Mouse (Mus musculus): ENCODE measurements at regions not wholly inside any gene's neighbourhood (a gene's known extent, or its start where the extent isn't known, plus 50 kb on each side); places are given as distances from the start of the nearest gene placed in this dataset.

DNA sequence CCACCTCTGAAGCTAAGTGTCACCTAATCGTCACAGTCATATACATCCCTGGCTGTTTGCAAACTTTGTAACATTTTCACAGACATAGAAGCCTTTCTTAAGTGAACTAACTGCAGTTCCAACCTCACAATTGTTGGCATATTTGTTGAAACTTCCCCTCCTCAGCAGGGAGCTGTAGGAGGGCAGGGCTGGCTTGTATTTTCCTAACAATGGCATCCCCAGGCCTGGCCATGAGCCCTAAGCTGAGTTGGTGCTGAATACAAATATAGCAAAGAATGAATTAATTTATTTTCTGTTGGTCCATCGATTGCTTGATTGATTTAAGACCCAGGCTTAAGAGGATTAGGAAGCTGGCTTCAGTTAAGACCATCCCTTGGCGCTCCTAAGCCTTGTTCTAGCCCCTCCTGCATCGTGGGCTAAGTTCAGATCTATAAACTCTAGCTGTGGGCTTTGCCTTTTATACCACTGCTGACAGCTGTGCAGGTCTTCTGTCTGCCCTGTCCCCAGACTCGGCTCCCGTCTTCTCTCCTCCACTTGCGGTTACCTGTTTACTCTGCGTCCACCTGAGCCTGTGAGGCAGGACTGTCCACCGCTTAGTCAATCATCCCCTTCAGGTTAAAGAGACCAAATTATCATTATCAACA, 269.8 kb downstream of the Hlx start:
- ATAC-seq (ENCODE audit: low TSS enrichment): no peak

DNA sequence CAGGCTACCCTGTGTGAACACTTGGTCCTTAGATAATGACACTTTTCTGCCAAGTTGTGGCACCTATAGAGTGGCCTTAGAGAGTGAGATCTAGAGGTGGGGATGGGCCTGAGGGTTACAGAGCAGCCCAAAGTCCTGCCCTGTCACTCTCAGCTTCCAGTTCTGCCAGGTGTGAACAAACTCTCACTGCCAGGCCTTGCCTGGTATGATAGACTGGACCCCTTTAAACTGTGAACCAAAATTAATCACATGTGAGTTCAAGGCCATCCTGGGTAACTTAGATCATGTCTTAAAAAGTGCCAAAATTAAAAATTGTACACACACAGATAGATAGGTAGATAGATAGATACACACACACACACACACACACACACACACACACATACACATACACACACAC, 271.0 kb downstream of the Hlx start:
- no peak for ATAC-seq (ENCODE audit: low TSS enrichment)

DNA sequence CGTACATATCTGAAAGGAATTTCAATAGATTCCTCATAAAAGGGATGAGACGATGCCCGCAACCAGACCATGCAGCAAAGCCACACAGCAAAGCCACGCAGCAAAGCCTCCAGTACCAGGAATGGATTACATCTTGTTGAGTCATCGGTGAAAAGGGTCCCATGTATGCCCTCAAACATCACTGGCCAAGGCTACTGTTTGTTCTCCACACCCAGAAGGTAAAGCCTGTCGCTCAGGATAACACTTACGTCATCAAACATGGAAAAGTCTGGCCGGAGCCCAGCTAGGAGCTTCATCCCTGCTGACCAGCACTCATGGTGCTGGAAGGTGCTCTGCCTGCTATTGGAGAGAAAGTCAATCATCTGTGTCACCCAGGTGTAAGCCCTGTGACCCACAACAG, 275.7 kb downstream of the Hlx start:
- no peak for ATAC-seq (ENCODE audit: low TSS enrichment)

GRCm38 (mm10) chr1:184454381-184454780, 278.0 kb downstream of the Hlx start:
- ATAC-seq (ENCODE audit: low TSS enrichment): no peak

DNA sequence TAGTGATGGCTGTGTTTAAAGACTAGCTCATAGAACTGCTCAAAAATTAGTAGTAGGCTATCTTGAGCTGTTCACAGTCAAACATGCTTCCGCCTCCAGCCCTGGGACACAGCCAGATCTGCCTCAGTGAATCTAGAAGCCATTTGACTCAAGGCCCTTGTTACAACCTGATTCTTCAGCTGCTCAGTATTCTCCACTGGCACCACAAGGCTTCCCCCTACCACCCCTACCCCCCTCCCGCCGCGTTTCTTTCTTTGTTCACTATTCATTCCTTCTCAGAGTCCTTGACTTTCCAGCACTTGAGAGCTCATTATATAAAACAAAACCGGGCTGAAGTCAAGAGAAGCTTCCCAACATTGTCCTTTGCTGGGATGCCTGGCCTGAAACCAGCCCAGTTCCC, 278.7 kb downstream of the Hlx start:
- ATAC-seq (ENCODE audit: low TSS enrichment): peak; percentile 57

- ATAC-seq (ENCODE audit: low TSS enrichment): no peak
Observed at GRCm38 (mm10) chr1:184453061-184453460, 279.4 kb downstream of the Hlx start.

GRCm38 (mm10) chr1:184451686-184452085, 280.7 kb downstream of the Hlx start:
- ATAC-seq (ENCODE audit: low TSS enrichment): no peak

GRCm38 (mm10) chr1:184449007-184449406, 283.4 kb downstream of the Hlx start:
- no peak for ATAC-seq (ENCODE audit: low TSS enrichment)

DNA sequence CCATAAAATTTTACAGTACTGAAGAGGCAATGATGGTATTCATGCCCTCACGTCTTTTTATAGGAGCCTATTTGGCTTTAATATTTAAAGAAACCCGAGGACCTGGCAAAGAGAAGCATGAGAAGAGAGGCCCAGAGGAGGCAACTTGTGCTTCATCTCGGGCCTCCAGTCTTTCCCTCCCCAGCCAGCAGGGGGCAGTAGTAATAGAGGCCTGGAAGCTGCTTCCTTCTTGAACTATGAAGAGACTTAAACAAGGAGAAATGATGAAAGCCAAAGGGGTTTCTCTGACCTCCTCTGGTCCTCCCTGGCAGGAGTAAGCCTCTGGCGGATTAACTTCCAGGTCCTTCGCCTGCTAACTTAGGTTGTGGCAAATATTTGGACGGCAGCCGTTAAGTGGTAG, 284.5 kb downstream of the Hlx start:
- ATAC-seq (ENCODE audit: low TSS enrichment): 0 out of 2 replicates have a peak, but pooled peaks have one; percentile 41

GRCm38 (mm10) chr1:184447161-184447667, 285.2 kb downstream of the Hlx start:
- ATAC-seq (ENCODE audit: low TSS enrichment): peak; percentile 73

DNA sequence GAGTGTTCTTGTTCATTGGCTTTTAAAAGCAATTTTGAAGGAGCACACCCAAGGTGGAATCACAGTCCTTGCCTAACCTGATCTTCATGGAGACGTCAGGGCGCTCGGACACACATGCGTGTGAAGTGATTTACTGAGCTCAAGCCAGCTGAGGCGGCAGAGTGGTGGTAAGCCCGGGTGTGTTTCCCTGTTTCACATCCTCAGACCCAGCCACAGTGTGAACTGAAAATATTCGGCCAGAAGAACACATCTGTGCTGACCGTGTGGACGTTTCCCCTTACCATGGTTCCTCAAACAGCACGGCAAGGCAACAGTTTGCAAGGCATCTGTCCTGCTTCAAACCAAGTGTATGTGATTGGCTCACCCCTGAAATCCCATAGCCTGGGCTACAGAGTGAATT, 288.2 kb downstream of the Hlx start:
- ATAC-seq (ENCODE audit: low TSS enrichment): no peak

DNA sequence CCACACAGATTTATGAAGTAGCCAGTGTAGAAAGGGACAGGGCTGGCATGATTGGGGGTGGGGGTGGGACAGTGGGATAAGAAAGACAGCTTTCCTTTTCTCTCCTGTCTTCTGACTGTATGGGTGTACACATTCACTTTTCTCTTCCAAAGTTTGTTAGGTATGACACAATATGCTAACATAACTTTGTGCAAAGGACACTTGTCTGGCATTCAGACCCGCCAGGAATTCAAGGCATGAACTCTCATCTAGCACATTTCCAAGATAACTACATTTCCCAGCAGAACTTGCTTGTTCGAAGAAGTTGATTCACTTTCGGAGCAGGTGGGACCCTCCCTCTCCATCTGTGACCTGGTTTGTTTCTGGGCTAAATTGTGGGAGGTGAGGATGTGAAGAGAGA, 289.7 kb downstream of the Hlx start:
- no peak for ATAC-seq (ENCODE audit: low TSS enrichment)

DNA sequence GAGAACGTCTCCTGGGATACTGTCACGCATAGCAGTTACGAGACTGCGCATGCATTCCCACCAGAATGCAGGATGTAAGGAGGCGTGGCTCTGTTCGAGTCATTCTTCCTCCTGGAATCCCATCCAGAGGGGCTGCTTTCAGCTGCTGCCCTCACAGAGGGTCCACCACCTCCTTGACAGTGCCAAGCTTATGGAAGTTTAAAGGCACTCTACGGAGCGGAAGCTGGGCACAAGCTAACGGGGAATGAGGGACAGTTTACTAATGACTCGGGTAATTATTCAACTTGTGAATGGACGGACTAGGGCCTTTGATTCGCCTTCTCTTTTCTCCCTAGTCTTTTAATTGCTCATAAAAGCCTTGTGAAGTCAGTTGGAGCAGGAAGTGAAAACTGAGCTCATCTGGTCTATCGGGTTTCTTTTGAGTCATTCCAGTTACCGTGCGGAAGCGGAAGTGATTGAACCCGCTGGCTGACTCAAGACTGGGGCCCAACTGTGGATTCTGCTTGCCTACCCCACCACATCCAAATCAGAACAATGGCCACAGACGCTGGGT, 291.3 kb downstream of the Hlx start:
- peak; percentile 54 for ATAC-seq (ENCODE audit: low TSS enrichment)

DNA sequence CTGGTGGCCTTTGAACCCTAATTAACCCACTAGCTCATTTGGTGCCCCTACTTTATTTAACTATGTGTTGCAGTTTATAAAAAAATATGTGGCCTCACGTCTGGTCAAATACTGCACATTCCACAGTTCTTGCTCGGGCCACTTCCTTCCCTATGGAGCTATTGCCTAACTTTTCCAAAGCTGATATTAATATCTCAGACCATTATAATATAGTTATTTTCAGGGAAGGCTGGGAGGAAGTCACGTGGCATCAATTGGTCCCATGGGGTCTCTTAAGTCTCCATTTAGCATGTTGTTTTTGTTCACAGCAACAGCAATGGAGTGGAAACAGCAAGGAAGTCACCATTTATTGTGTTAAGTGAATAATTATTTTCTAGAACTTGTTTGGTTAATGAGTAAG, 292.9 kb downstream of the Hlx start:
- no peak for ATAC-seq (ENCODE audit: low TSS enrichment)

DNA sequence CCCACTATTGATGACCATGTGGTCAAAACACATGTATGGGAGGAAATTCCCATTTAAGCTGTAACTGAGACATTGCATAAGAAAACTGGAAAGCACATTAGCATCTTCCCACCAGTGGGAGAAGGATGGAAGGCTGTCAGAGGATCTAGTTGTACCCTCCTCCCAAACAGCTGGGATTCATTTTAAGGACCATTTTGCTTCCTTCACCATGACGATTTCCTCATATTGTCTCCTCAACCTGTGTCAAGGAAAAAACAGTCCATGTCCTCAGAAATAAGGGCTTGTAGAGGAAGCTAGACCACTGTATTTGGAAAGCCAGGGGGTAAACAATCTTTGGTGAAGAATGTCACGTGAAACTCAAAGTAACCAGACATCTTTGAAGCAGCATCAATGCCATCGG, 296.0 kb downstream of the Hlx start:
- ATAC-seq (ENCODE audit: low TSS enrichment): peak; percentile 27; the same call in 1 of the 2 replicates

- no peak for ATAC-seq (ENCODE audit: low TSS enrichment)
Observed at GRCm38 (mm10) chr1:184428612-184429011, 303.8 kb downstream of the Hlx start.

DNA sequence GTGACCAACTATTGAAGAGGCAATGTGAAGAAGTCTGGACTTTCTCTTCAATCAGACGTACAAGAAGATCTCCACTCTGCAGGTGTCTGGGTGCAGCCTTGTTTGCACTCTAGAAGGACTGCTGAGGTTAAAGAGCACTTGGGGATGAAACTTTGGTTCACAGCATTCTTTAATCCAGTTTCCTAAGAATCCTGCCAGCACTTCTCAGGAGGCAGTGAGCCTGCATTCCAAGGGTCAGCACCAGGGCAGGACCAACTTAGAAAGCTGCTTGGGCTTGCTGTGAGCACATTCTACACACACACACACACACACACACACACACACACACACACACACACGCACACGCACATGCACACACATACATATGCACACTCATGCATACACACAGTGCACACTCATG, 304.4 kb downstream of the Hlx start:
- ATAC-seq (ENCODE audit: low TSS enrichment): no peak

DNA sequence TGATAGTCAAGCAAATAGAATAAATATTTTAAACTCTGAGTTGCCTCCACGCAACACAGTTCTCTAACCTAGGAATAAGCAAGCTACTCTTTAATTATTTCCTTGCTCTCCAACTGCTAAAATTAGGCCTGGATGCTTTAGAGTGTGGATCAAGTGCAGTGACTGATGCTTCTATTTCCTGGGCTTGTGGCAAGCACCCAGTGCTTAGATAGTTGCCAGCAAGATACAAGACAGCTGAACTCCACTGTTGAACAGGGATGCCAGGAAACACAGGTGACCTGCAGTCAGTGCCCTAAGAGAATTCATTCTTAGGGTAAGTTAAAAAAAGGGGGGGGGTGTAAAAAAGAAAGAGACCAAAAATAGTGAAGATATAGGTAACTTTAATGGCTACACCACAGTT, 306.7 kb downstream of the Hlx start:
- no peak for ATAC-seq (ENCODE audit: low TSS enrichment)

DNA sequence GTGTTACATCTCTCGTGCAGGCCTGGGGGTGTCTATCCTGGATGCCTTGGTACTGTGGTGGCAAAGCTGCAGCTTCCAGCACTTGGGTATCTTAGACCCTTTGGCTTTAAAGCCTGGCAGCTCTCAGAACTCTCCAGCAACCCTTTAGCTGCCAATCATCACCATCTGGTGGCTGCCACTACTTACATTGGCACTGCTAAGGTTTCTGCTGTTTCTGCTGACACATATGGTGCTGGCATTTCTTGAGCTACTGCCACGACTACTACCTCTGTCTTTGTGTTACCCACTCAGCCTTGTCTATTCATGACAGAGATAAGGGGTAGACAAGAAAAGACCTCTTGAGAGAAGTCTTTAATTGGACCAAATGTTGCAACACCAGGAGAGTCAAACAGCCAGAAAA, 308.4 kb downstream of the Hlx start:
- no peak for ATAC-seq (ENCODE audit: low TSS enrichment)

DNA sequence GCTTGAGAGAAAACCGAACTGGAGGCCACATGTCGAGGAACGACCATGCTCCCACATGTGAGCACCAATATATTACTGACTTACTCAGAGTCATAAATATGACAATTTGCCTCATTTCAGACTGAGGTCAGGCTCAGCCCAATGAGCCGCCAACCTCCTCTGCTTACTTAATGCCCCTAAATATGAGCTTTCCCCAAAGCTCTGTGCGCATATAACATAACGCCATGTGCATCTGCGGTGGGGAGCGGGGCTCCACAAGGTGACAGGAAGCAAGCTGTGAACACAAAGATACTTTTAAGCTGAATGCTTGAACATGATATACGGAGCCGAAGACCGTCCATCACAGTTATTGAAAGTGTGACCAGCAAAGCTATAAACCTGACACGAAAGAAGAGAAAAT, 319.8 kb downstream of the Hlx start:
- no peak for ATAC-seq (ENCODE audit: low TSS enrichment)

DNA sequence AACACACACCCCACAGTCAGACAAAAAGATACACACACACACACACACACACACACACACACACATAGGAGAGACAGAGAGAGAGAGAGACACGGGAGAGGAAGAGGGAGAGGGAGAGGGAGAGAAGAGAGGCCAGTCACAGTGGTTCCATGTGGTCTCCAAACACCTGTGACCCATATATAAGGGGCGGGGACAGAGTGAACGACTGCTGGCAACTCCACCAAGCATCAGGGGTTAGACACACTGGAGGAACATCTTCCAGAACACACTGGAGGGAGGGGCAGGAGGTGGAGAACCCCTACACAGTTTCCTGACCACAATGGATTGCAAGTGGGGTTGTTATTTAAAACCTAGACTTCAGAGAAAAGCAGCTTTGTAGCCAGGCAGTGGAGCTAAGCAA, 321.4 kb downstream of the Hlx start:
- no peak for ATAC-seq (ENCODE audit: low TSS enrichment)

- no peak for ATAC-seq (ENCODE audit: low TSS enrichment)
Observed at GRCm38 (mm10) chr1:184409986-184410385, 322.4 kb downstream of the Hlx start.

DNA sequence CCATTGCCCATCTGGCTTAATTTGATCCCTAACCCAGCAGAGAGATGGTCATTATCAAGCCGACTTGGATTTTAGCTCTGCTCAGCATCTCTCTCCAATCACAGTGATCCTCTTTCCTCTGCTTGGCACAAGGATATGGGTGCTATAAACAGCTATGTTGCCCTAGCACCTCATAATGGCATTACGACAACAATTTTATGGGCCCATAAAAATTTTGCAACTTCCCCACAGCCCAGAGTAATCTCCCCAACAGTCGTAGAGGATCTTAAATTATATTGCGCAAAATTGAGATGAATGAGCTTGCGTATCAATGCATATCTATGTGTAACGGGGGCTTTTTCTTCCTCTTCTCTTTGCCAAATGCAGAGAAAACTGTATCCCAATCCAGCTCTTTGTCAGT, 329.4 kb downstream of the Hlx start:
- ATAC-seq (ENCODE audit: low TSS enrichment): no peak

- ATAC-seq (ENCODE audit: low TSS enrichment): no peak
Observed at GRCm38 (mm10) chr1:184395215-184395614, 337.2 kb downstream of the Hlx start.

All from frontal cortex, adult (tissue).